Mouse (Mus musculus): ENCODE data around the gene Stard9.

- no peak for TF ChIP-seq CTCF (IDR thresholded peaks at IDR 0.05; ENCODE audit: low read depth, low read length)
- TF ChIP-seq POLR2A (IDR thresholded peaks at IDR 0.05; ENCODE audit: extremely low read depth, insufficient read depth, low read length): no peak
These were observed 22.8 kb upstream of the Stard9 start for GRCm38 (mm10) chr2:120606021-120606690.

All from liver, adult 2 months (tissue).